Mouse (Mus musculus): Measurements from ENCODE around the gene Atp6v1a. TPM values are rescaled to one million over a fixed set of nuclear protein-coding genes. Genes with fewer than 3 reads are reported as not detected.
A peak's percentile ranks its signal among the peaks of the same experiment; 100 is the strongest.

Gene Atp6v1a
- polyA plus RNA-seq, 1 experiment from 2014 or later, result 49.4 TPM

DNA sequence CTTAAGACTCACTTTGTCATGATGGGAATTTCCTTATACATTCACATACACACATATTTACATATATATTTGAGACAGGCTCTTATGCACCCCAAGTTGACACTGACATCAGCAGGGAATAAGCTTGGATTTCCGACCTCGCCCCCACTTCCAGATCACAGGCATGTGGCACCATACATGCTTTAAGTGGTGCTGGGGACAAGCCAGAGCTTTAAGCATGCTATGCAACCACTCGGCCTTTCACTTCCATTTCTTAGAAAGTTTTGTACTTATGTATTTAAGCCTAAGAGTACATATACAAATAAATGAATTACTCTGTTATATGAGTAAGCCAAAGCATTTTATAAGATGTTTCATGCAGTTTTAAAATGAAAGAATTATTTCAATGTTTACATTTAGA lies 6.3 kb downstream of the Atp6v1a start:
- no peaks in the 10 kb centered on the region for H3K27me3 ChIP-seq (replicated peaks)
- H3K27ac ChIP-seq, result no peak overlapping the region
- 0 out of 2 replicates have a peak, but pooled peaks cover 4% of the 10 kb centered on the region for H3K4me1 ChIP-seq
- WGBS, result 67% methylated on average over 3 of the region's 3 CpGs
- no peak overlapping the region for H3K9ac ChIP-seq
- no peak overlapping the region for H3K4me2 ChIP-seq
- ATAC-seq (ENCODE audit: insufficient read depth, low FRiP score, low read depth), result no peak
- H3K9me3 ChIP-seq, result no peaks in the 10 kb centered on the region
- H3K36me3 ChIP-seq, result no peaks in the 10 kb centered on the region
- no peak overlapping the region for H3K4me3 ChIP-seq (replicated peaks)

DNA sequence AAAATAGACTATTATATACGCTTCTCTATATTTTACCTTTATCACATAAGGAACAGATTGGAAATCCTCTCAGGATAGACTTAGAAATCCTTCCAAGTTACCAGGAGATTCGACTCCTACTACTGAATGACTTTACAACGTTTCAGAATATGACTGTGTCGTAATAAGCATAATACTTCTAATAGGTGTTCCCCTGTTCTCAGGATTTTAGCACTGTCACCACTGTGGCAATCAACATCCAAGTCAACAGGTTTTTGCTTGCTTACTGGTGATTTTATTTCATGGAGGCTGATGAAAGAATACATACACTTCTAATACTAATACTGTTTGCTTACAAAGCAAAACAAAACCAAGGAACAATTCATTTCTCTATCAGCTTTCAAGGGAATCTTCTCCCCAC lies 7.2 kb downstream of the Atp6v1a start:
- Histone ChIP-seq H3K4me1 (0 out of 2 replicates have a peak, but pooled peaks cover 2% of the 10 kb centered on the region), H3K9me3 (no peaks in the 10 kb centered on the region), H3K27me3 (replicated peaks) (no peaks in the 10 kb centered on the region), H3K9ac (no peak overlapping the region), H3K4me2 (no peak overlapping the region), H3K4me3 (replicated peaks) (no peak overlapping the region), H3K36me3 (no peaks in the 10 kb centered on the region), H3K27ac (no peak overlapping the region)
- WGBS, result 75% methylated on average over 4 of the region's 4 CpGs
- no peak for ATAC-seq (ENCODE audit: insufficient read depth, low FRiP score, low read depth)

DNA sequence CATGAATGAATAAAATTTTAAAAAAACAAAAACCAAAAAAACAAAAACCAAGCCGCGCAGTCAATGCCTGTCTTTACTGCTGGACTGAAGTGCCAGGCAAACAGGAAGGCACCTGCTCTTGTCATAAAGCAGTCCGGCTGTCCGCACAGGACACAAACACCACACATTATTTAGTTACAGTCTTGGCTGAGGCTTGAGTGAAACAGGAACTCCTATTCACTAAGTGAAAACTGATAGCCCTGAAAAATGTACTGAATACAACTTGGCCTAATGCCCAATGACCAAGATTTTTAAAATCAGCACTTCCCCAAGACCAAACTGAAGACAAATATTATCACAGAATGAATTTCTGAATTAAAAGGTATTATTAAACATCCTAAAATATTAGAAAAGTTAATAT lies 13.1 kb downstream of the Atp6v1a start:
- Histone ChIP-seq H3K27ac (no peak overlapping the region), H3K4me3 (replicated peaks) (no peak overlapping the region), H3K9me3 (no peaks in the 10 kb centered on the region), H3K36me3 (no peaks in the 10 kb centered on the region), H3K9ac (no peak overlapping the region), H3K4me1 (no peaks in the 10 kb centered on the region), H3K27me3 (replicated peaks) (no peaks in the 10 kb centered on the region), H3K4me2 (no peak overlapping the region)
- 71% methylated on average over 4 of the region's 4 CpGs for WGBS
- ATAC-seq (ENCODE audit: insufficient read depth, low FRiP score, low read depth), result no peak

DNA sequence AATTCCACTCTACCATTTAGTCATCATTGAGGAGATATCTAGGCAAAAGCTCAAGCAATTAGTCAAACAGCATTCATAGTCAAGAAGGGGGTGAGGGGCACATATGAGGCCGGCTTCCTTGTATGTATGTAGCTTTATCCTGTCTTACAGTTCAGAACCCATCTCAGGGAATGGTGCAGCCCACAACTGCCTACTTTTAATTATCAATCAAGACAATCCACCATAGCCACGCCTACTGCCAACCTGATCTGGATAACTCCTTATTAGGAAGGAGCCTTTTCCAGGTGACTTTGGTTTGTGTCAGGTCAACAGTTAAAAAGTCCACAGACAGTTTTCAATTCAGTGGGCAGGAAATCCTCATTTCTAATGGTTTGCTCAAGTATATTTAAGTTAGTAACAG lies 14.1 kb downstream of the Atp6v1a start:
- no peak for ATAC-seq (ENCODE audit: insufficient read depth, low FRiP score, low read depth)
- Histone ChIP-seq H3K4me1 (no peaks in the 10 kb centered on the region), H3K9ac (no peak overlapping the region), H3K27ac (no peak overlapping the region), H3K9me3 (no peaks in the 10 kb centered on the region), H3K4me3 (replicated peaks) (no peak overlapping the region), H3K27me3 (replicated peaks) (no peaks in the 10 kb centered on the region), H3K4me2 (no peak overlapping the region), H3K36me3 (no peaks in the 10 kb centered on the region)
- 90% methylated on average over 2 of the region's 2 CpGs for WGBS

DNA sequence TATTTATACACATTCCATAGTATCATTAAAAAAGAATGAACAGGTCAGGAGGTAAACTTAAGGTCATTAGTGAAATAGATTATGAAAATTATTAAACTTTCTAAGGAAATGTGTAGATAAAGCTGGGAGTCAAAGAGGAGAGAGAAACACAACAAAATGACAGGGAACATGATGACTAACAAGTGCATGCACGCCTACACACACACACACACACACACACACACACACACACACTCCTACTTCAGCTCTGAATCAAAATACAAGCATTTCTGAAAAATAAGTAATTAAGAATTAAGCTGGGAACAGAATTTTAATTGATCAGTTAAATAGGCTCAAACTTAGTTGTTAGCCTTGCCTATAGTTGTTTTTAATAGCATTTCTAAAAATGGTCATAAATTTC lies 14.8 kb downstream of the Atp6v1a start:
- Histone ChIP-seq H3K4me2 (no peak overlapping the region), H3K36me3 (no peaks in the 10 kb centered on the region), H3K4me3 (replicated peaks) (no peak overlapping the region), H3K9ac (no peak overlapping the region), H3K27ac (no peak overlapping the region), H3K9me3 (no peaks in the 10 kb centered on the region), H3K27me3 (replicated peaks) (no peaks in the 10 kb centered on the region), H3K4me1 (no peaks in the 10 kb centered on the region)
- WGBS, result 75% methylated on average over 1 of the region's 1 CpGs
- no peak for ATAC-seq (ENCODE audit: insufficient read depth, low FRiP score, low read depth)

DNA sequence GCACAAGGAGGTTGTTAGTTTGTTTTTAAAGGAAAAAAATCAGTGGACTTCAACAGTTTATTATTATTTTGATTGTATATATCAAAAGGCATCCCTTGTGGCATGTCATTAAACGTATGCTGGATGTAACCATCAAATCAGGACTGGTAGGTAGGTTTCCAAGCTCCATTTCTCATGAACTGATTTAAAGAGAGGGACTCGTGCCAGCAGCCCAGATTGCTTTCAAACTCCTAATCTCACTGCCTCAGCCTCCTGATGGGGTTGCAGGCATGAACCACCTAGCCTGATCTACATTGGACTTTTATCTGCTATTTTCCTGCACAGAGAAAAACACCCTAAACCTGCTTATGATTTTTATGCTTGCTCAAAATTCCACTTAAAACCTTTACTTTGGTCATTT lies 15.7 kb downstream of the Atp6v1a start:
- no peak for ATAC-seq (ENCODE audit: insufficient read depth, low FRiP score, low read depth)
- H3K9me3 ChIP-seq, result no peaks in the 10 kb centered on the region
- H3K4me2 ChIP-seq, result no peak overlapping the region
- H3K4me1 ChIP-seq, result no peaks in the 10 kb centered on the region
- no peak overlapping the region for H3K4me3 ChIP-seq (replicated peaks)
- 80% methylated on average over 2 of the region's 2 CpGs for WGBS
- no peak overlapping the region for H3K27ac ChIP-seq
- H3K27me3 ChIP-seq (replicated peaks), result no peaks in the 10 kb centered on the region
- H3K36me3 ChIP-seq, result no peaks in the 10 kb centered on the region
- no peak overlapping the region for H3K9ac ChIP-seq

DNA sequence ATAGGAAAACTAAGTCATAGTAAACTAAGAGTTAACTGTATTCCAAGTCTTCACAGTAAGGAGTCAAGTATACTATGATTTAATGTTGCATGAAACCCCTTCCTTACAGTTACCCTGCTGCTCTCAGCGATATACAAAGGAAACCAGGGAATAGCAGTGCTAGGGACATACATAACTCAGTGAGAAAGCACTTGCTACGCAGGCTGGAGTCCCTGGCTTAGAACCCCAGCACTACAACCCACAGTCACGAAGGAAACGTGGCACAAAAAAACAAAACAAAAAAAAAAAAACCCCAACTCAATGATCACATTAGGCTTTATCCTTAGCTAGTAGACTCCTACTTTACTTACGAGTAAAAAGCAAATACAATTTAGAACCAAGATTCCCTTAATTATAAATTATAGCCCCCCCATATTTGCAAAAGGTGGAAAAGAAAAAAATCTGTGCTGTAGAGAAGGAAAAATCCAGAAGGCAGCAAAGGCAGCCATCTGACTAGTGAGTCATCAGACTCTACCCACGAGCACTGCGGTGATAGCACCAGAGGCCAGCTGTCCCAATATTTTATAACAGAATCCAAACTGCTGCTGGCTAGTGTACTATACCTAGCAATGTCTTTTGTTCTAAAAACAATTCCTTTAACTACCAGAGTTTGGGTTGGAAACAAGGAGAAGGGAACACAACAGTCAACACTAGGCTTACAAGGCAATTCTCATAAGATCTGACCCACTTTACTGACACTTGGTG lies 16.4 kb downstream of the Atp6v1a start:
- no peak overlapping the region for H3K9ac ChIP-seq
- H3K27me3 ChIP-seq (replicated peaks), result no peaks in the 10 kb centered on the region
- H3K27ac ChIP-seq, result no peak overlapping the region
- WGBS, result 72% methylated on average over 7 of the region's 7 CpGs
- H3K36me3 ChIP-seq, result no peaks in the 10 kb centered on the region
- ATAC-seq (ENCODE audit: insufficient read depth, low FRiP score, low read depth), result no peak
- no peak overlapping the region for H3K4me3 ChIP-seq (replicated peaks)
- no peaks in the 10 kb centered on the region for H3K9me3 ChIP-seq
- no peaks in the 10 kb centered on the region for H3K4me1 ChIP-seq
- H3K4me2 ChIP-seq, result no peak overlapping the region

DNA sequence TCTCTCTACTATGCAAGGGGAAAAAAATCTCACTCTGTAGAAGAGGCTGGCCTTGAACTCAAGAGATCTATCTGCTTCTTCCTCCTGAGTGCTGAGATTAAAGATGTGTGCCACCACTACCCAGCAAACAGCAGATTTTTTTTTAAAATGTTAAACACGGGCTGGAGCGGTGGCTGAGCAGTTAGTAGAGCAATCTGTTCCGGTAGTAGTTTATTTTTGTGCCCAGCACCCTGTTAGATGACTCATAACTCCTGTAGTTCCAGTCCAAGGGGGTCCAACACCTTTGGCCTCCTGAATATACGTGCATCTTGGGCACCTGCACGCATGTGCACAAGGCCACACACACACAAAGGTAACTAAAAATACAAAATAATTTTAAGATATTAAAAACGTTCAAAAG lies 16.9 kb downstream of the Atp6v1a start:
- ATAC-seq (ENCODE audit: insufficient read depth, low FRiP score, low read depth), result no peak
- Histone ChIP-seq H3K9ac (no peak overlapping the region), H3K4me3 (replicated peaks) (no peak overlapping the region), H3K4me1 (no peaks in the 10 kb centered on the region), H3K27me3 (replicated peaks) (no peaks in the 10 kb centered on the region), H3K36me3 (no peaks in the 10 kb centered on the region), H3K9me3 (no peaks in the 10 kb centered on the region), H3K27ac (no peak overlapping the region), H3K4me2 (no peak overlapping the region)
- 75% methylated on average over 6 of the region's 6 CpGs for WGBS

DNA sequence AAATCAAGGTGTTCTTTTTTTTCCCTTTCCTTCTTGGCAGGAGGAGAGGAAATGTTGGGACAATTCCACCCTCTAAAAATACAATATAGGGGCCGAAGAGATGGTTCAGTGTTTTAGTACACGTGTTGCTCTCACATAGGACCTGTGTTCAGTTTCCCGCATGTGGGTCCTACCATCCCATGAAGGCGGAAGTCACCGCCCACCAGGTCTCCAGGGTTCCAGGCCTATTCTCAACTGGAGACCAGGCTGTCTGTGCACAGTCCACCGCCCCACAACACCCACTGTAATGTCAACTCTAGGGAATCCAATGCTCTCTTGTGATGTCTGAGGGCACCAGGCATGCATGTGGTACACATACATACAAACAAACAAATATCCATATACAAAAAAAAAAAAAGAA lies 17.4 kb downstream of the Atp6v1a start:
- Histone ChIP-seq H3K4me1 (no peaks in the 10 kb centered on the region), H3K9me3 (no peaks in the 10 kb centered on the region), H3K4me3 (replicated peaks) (no peak overlapping the region), H3K4me2 (no peak overlapping the region), H3K27me3 (replicated peaks) (no peaks in the 10 kb centered on the region), H3K27ac (no peak overlapping the region), H3K36me3 (no peaks in the 10 kb centered on the region), H3K9ac (no peak overlapping the region)
- WGBS, result 79% methylated on average over 6 of the region's 6 CpGs
- no peak for ATAC-seq (ENCODE audit: insufficient read depth, low FRiP score, low read depth)

DNA sequence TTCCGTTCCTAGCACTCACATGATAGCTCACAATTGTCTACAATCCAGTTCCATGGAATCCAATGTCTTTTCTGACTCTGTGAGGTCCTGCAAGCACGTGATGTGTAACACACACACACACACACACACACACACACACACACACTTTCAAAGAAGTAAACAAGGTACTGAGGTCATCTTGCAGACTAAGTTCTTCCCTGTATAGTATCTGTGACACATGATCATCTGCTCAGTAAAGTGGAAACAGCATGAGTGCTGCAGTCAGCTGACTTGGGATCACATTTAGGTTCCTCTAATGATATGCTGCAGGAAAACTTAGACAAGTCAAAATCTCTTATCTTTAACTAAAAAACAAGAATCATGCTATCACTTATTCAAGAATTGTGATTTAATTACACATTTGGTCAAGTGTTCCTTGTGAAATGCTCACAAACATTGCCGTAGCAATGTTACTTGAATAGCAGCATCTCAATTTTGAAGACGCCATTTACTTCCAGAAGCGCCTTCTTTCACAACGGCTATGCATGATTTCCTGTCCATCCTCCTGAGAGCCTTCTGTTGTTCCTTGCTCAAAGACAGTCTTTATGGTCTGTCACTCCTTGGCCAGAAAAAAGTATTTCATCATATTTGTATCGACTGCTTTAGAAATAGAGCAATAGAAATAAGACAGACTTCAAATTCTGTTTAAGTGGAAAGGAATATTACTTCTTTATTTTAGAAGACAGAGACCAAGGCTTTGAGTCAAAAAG lies 19.6 kb downstream of the Atp6v1a start:
- 79% methylated on average over 7 of the region's 7 CpGs for WGBS

DNA sequence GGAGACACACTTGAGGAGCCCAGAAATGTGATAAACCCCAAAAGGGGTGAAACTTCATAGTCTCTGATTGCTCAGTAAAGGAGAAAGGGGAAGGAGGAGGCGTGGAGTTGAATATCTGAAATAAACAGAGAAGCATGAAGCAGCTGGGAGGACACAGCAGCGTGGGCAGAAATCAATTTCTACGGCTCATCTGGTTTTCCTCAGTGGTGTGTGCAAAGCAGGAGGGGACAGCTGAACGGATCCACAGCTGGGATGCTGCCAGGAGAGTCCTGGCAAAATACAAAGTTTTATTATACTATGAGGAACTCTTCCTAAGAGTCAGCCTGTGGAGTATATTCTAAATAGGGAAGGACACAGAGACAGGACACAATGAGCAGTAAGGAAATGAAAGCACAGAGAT lies 30.5 kb downstream of the Atp6v1a start:
- 45% methylated on average over 4 of the region's 4 CpGs for WGBS
- H3K4me1 ChIP-seq, result no peaks in the 10 kb centered on the region
- no peaks in the 10 kb centered on the region for H3K9me3 ChIP-seq
- no peaks in the 10 kb centered on the region for H3K27me3 ChIP-seq (replicated peaks)
- H3K4me2 ChIP-seq, result no peak overlapping the region
- H3K9ac ChIP-seq, result no peak overlapping the region
- peak; percentile 63; the same call in 1 of the 2 replicates for ATAC-seq (ENCODE audit: insufficient read depth, low FRiP score, low read depth)
- no peak overlapping the region for H3K4me3 ChIP-seq (replicated peaks)
- H3K27ac ChIP-seq, result peak overlapping the region; percentile 18; the same call in 1 of the 2 replicates
- peaks cover 20% of the 10 kb centered on the region; the same call in 1 of the 2 replicates for H3K36me3 ChIP-seq

More for the DNA sequence above, 19.6 kb downstream of the Atp6v1a start:
- no peak overlapping the region for H3K4me2 ChIP-seq
- H3K27ac ChIP-seq, result no peak overlapping the region
- ATAC-seq (ENCODE audit: insufficient read depth, low FRiP score, low read depth), result no peak
- H3K27me3 ChIP-seq (replicated peaks), result no peaks in the 10 kb centered on the region
- H3K4me3 ChIP-seq (replicated peaks), result no peak overlapping the region
- H3K36me3 ChIP-seq, result 0 out of 2 replicates have a peak, but pooled peaks cover 3% of the 10 kb centered on the region
- no peaks in the 10 kb centered on the region for H3K4me1 ChIP-seq
- no peaks in the 10 kb centered on the region for H3K9me3 ChIP-seq
- H3K9ac ChIP-seq, result no peak overlapping the region

DNA sequence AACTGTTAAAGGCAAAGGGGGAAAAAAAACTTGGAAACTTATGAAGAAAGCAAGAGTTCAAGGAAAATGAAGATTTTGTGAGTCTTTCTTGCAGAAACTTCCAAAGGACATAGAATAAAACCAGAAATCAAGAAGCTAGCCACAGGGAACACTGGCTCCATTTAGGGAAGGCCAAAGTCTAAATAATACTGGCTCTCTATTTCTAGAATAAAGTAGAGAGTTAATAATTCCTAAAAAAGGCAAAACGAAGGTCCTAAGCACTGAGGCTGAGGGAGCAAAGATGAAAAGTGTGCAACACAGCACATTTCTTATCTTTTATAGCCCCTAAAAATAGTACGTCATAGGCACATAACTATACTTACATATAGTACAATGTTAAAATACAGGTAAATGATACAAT lies 34.3 kb downstream of the Atp6v1a start:
- peaks cover 37% of the 10 kb centered on the region for H3K36me3 ChIP-seq
- H3K4me3 ChIP-seq (replicated peaks), result no peak overlapping the region
- WGBS, result 91% methylated on average over 2 of the region's 2 CpGs
- H3K4me1 ChIP-seq, result no peaks in the 10 kb centered on the region
- H3K27ac ChIP-seq, result no peak overlapping the region
- no peaks in the 10 kb centered on the region for H3K27me3 ChIP-seq (replicated peaks)
- no peak overlapping the region for H3K4me2 ChIP-seq
- no peak overlapping the region for H3K9ac ChIP-seq
- H3K9me3 ChIP-seq, result no peaks in the 10 kb centered on the region
- no peak for ATAC-seq (ENCODE audit: insufficient read depth, low FRiP score, low read depth)
